8 mouse cellular contexts compared by ENCODE assay signal in genomic region chr9:21752252-21752792, GRCm38 (mm10). TPM values are rescaled to one million over a fixed set of nuclear protein-coding genes. Genes with fewer than 3 reads are reported as not detected.
A peak's percentile ranks its signal among the peaks of the same experiment; 100 is the strongest.
DNase-seq lines count a peak whose midpoint lies in the region; ATAC-seq and TF ChIP-seq lines count a peak whose summit lies in the region.

No protein-coding gene starts in this region.

- no peak for TF ChIP-seq POLR2A in heart, adult 2 months (IDR thresholded peaks at IDR 0.05; ENCODE audit: insufficient read depth, low read depth, low read length)

- no peak for TF ChIP-seq CTCF in heart, adult 2 months (IDR thresholded peaks at IDR 0.05)

- peak overlapping the region; percentile 61 for H3K9ac ChIP-seq in heart, adult 2 months (ENCODE audit: low read depth, low read length)
- peak overlapping the region; percentile 43 for H3K9ac ChIP-seq in kidney, embryonic 16.5 days (replicated peaks; ENCODE audit: low read length)

- no peaks in the 10 kb centered on the region for H3K79me2 ChIP-seq in heart, adult 2 months (replicated peaks; ENCODE audit: control insufficient read depth, insufficient read depth, low read length)

- DNase-seq in cerebellum, adult 9-11 months: peak; percentile 49
- no peak for DNase-seq in cerebellum, adult 11 months
- peak; percentile 83 for DNase-seq in MN1 (ENCODE audit: low spot score)
- DNase-seq in heart, adult 2 months: peak; percentile 62 to 79
- peak; percentile 48 for DNase-seq in lung, postnatal 25 days (ENCODE audit: low spot score)
- no peak for DNase-seq in thymus, adult 18-20 months
- no peak for DNase-seq in spleen, adult 18-20 months

- H3K27ac ChIP-seq in heart, adult 2 months: peak overlapping the region; percentile 76
- H3K27ac ChIP-seq in kidney, embryonic 16.5 days (ENCODE audit: low read length): peak overlapping the region; percentile 84

- 33% methylated on average over 10 of the region's 10 CpGs for WGBS in heart, adult 2 months
- 37% methylated on average over 10 of the region's 10 CpGs for whole genome bisulfite sequencing in kidney, embryonic 16.5 days

- intact Hi-C loops in heart, adult 2 months (cut with DNase I): no loop called here

- H3K36me3 ChIP-seq in heart, adult 2 months (ENCODE audit: control insufficient read depth, insufficient read depth, low read length): no peaks in the 10 kb centered on the region
- peaks cover 35% of the 10 kb centered on the region for H3K36me3 ChIP-seq in kidney, embryonic 16.5 days (ENCODE audit: insufficient read depth, low read length)

- H3K4me1 ChIP-seq in heart, adult 2 months (ENCODE audit: control insufficient read depth, insufficient read depth, low read length): peaks cover 29% of the 10 kb centered on the region
- peaks cover 36% of the 10 kb centered on the region for H3K4me1 ChIP-seq in kidney, embryonic 16.5 days (ENCODE audit: insufficient read depth, low read length)

- no peak overlapping the region for H3K4me2 ChIP-seq in kidney, embryonic 16.5 days (replicated peaks; ENCODE audit: low read depth, low read length)

- ATAC-seq in kidney, embryonic 16.5 days (ENCODE audit: low FRiP score, low TSS enrichment): peak; percentile 72

- 0 out of 2 replicates have a peak, but pooled peaks have one; percentile 7 for TF ChIP-seq EP300 in heart, adult 2 months (IDR thresholded peaks at IDR 0.05; ENCODE audit: insufficient read depth, low read depth, low read length)

- H3K9me3 ChIP-seq in kidney, embryonic 16.5 days (ENCODE audit: low read length): no peaks in the 10 kb centered on the region

- H3K4me3 ChIP-seq in heart, adult 2 months: no peak overlapping the region
- no peak overlapping the region for H3K4me3 ChIP-seq in kidney, embryonic 16.5 days (ENCODE audit: low read length)

- no peaks in the 10 kb centered on the region for H3K27me3 ChIP-seq in heart, adult 2 months (ENCODE audit: control insufficient read depth, insufficient read depth, low read length)
- no peaks in the 10 kb centered on the region for H3K27me3 ChIP-seq in kidney, embryonic 16.5 days (ENCODE audit: insufficient read depth, low read length)

RNA-seq across cellular contexts. Expression of gene Spc24, which starts 7.8 kb away (rescaled TPM):
- total RNA-seq in heart, adult 2 months (2021): 1 to 10 TPM; 5.1 to 6.8 TPM
- polyA plus RNA-seq in heart, adult 2 months (2012; rRNA removed): 6.0 and 6.2 TPM in 2 replicates
- polyA plus RNA-seq in kidney, embryonic 16.5 days (2015; fragmentation: Nextera tagmentation; extraction: Ambion mirVana): 120 and 134 TPM in 2 replicates

RNA-seq across cellular contexts. Expression of gene Ldlr, which starts 29.0 kb away (rescaled TPM):
- total RNA-seq in heart, adult 2 months (2021): 1 to 10 TPM; 3.4 to 4.2 TPM
- 7.2 and 10.2 TPM in 2 replicates for polyA plus RNA-seq in heart, adult 2 months (2012; rRNA removed)
- 30.6 and 33.2 TPM in 2 replicates for polyA plus RNA-seq in kidney, embryonic 16.5 days (2015; fragmentation: Nextera tagmentation; extraction: Ambion mirVana)

RNA-seq across cellular contexts. Expression of gene Kank2, which starts 46.2 kb away (rescaled TPM):
- total RNA-seq in heart, adult 2 months (2021): 10 to 100 TPM; 57.3 to 62.9 TPM
- polyA plus RNA-seq in heart, adult 2 months (2012; rRNA removed): 45.3 and 52.7 TPM in 2 replicates
- 18.7 and 19.7 TPM in 2 replicates for polyA plus RNA-seq in kidney, embryonic 16.5 days (2015; fragmentation: Nextera tagmentation; extraction: Ambion mirVana)

Comparison
In these comparisons a context has a peak if more than half of its experiments do, and no peak if none do; other contexts are left out.
1. DNase-seq: peak in cerebellum, adult 9-11 months (single experiment), MN1 (single experiment), heart, adult 2 months (2 of 2) and lung, postnatal 25 days (single experiment); none in cerebellum, adult 11 months (single experiment), thymus, adult 18-20 months (0 of 2) and spleen, adult 18-20 months (0 of 2).
2. RNA of gene Spc24, which starts 7.8 kb away (polyA plus RNA-seq): 120 to 134 TPM in kidney, embryonic 16.5 days; 6.0 to 6.2 TPM in heart, adult 2 months; every median in the first group is over 10 times any median in the second.